Mouse (Mus musculus) lung, postnatal 36 days (tissue): ENCODE measurements around the gene Kif12.

Experiments used
- DNase-seq: peaks from one replicate; pipeline ENCODE4 v3.0.0; 2022; ENCODE audit warnings: mixed read lengths

Gene Kif12

DNA sequence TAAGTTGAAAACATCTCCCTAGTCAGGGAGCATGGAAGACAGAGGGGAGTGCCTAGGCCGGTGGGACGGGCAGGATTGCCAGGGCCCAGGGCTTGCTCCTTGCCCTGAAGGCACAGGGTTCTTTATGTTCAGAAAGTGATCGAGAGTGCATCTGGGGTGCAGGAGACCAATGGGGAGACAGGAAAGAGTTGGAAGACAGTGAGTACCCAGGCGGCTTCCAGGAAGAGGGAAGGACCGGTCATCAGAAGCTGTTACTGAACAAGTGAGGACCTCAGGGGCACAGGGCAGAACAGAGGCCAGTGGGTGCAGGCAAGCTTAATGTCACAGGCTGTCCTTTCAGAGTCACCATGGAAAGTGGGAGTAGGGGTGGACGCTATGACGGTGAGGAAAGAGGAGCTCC lies 13.7 kb downstream of the Kif12 start:
- DNase-seq, result no peak

DNA sequence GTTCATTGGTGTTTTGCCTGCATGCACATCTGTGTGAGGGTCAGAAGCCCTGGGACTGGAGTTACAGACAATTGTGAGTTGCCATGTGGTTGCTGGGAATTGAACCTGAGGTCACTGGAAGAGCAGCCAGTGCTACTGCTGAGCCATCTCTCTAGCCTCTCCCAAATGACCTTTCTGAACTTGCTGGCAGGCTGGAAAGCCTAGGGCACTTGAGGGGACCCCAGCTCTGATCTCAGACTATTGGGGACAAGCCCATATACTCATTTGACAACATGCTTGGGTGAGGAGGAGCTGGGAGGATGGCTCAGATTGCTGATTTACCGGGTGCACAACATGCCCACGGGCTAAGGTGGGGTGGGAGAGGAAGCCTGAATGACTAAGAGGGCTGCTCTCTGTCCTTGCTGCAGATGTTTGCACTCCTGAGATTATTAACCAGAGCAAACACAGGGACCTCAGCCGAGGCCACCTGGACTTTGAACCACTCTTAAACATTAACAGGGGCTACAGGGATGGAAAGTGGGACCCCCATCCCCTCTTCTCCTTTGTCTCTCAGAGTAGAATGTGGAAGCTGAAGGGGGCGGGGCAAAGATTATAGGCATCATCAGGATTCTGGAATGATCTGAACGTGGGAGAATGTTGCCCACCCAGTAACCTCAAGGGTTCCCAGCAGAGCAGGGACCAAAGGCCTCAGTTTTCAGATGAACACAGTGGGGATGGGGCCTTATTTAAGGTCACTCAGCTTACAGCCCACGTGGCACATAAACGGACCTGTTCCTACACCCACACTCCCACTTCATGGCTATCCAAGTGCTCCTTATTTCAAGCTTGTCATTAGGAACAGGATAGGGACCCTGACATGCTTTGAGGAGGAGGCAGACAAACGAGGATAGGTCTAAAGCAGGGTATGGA lies 15.0 kb downstream of the Kif12 start:
- DNase-seq, result no peak

DNA sequence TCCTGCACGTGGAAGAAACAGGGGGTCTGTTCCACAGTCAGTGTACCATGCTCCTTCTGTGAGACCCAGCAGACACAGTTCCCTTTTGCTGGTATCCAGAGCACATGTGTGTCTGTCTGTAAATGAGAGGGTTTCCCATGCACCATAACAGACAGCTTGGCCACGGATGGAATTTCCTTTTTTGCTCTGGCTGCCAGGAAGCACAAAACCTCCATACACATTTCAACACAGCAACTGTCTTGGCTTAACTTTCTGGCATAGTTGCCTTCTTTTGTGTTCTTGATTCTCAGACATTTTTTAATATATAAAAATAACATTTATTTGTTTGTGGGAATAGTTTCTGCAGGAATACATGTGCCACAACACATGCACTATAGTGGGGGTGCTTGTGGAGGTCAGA lies 16.3 kb downstream of the Kif12 start:
- no peak for DNase-seq

- no peak for DNase-seq
These were observed 17.2 kb downstream of the Kif12 start, which contains the start of gene Ambp for GRCm38 (mm10) chr4:63154699-63155098. Gene Ambp, minus strand, starts transcription at chr4:63154799.

DNA sequence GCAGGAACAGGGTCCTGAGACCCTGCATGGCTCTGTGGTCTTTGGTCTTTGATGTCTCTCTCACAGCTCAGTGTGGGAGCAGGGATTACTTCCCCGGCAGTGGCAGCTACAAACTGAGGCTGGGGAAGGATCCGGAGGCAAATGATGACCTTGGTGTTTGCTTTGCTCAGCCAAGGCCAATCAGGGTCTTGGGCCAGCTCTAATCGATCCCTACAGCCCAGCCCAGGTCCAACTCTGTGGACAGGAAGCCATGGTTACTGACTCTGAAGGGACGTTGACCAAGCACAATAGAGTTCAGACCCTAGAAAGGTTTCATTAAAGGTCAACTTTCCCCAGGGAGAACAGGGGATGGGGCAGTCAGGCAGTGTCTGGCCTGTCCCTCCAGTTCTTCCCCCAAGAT lies 17.9 kb downstream of the Kif12 start:
- no peak for DNase-seq

GRCm38 (mm10) chr4:63151127-63151526 lies 20.8 kb downstream of the Kif12 start:
- DNase-seq, result peak; percentile 3

DNA sequence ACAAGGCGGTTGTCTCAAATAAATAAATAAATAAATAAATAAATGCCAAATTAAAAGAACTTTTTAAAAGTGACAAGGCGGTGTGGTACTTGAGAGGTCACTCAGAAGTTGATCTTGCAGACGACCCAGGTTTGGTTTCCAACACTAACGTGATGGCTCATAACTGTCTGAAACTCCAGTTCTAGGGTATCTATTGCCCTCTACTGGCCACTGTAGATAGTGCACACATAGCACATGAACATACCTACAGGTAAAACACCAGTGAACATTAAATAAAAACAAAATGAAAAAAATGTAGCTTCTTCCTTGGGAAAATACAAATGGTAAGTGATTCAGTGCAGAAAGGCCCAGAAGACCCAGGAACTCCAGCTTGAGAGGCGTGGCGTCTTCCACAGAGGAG lies 24.7 kb downstream of the Kif12 start:
- no peak for DNase-seq

- DNase-seq, result no peak
These were observed 41.9 kb downstream of the Kif12 start for GRCm38 (mm10) chr4:63129891-63130624.

- no peak for DNase-seq
These were observed 47.0 kb downstream of the Kif12 start for GRCm38 (mm10) chr4:63124861-63125466.

DNA sequence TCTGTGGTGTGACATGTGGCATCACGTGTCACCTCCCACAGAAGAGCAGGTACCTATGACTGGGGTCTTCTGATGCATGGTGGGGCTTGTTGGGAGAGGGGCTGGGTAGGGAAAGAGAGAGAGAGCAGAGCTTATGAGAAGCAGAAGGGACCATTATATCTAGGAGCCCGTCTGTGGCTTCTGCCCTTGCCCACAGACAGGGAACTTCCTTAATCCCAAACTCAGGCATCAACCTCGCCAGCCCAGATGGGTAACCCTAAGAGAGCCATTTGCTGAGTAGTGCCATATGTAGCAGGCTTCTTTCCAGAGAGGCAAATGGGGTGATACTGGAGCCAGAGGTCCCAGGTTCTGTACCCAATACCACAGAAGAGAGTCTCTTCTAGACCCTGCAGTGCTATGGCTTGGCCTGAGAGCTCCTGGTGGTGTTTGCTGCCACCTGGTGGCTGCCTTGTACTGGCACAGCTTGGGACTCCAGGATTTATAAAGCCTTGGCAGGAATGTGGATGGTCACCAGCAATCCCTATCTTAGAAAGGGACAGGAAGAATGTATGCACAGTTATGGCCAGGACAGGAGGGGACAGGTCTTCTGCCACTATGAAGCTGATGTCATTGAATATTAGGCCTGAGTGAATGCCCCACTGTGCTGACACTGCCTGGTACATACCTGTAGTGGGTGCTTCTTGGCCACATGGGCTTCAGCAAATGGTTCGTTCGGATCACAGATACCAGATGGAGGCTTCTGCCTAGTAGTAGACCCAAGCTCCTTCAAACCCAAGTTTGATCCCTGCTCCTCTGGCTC lies 53.1 kb downstream of the Kif12 start:
- DNase-seq, result peak; percentile 83
